Mouse (Mus musculus) thymus, postnatal 36 days (tissue): ENCODE data around the gene Gpr150.

Source experiments
- DNase-seq, 2 experiments: peaks; one replicate each; pipeline ENCODE4 v3.0.0; 2022; ENCODE audit warnings: mixed read lengths in 2 of 2

Gene Gpr150

GRCm38 (mm10) chr13:76056896-76057266 is at the start of gene Gpr150:
Gpr150 (minus strand) TSS chr13:76056996.
- DNase-seq = no peak

- DNase-seq = no peak
Measured at GRCm38 (mm10) chr13:76101989-76102388, 45.2 kb upstream of the Gpr150 start.

DNA sequence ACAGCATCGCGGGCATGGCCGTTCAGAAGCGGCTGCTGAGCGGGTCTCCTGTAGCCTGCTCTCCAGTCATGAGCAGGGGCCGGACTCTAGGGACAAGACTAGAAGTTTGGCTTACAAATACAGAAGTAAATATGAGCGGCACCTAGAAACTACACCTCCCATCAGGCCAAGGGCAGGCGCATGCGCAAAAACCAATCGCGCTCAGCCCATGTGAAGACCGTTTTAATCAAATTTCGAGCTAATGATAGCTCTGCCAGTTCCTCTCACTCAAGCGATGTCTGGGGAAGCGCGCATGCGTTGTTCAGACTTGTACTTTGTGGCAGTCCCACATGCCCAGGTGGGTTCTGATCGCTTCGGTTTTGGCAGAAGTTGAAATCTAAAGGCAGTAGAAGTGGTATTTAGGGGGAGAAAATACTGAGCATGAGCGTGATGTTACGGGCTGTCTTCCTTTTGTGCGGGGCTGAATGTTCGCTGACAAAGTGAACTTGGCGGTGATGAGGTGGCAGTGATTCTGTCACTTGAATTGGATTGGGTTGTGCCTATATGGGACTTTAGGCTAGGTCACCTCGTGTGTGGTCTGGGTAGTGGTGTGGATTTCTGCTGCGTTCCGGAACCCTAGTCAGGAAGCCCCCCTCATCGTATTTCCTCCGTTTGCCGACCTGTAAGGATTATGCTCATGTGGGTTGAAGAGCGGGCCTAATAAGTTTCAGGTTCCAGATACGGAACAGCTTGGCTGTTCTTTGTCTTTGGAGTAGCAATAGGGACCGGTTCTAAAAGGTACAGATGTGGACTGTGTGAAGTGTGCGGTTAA is 41.9 kb upstream of the Gpr150 start, which contains the start of the genes Arsk and Ttc37:
Arsk (minus strand) TSS at position 168 of the 811 bp plus-strand sequence.
Ttc37 (plus strand) TSS at position 242 of the 811 bp plus-strand sequence.
- DNase-seq = peak; percentile 89 to 92

DNA sequence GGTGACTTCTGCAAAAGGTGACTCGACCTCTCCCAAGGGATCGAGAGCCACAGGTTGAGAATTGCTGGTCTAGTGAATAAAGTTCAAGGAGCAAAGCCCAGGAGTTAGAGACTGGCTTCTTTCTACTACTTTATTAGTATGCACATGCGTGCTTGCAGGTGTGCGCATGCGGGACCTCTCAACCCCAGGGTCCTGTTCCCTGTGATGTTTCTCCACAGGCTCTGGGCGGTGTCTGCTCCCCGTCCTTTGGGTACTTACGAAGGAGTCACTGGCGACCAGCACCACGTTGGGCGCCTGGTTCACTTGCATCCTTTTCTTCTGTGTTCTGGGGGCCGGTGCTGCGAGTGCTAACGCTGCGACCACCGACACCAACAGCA is 41.3 kb upstream of the Gpr150 start:
- DNase-seq = no peak

GRCm38 (mm10) chr13:76074323-76074722 is 17.5 kb upstream of the Gpr150 start:
- DNase-seq = no peak

- DNase-seq = no peak
Measured at GRCm38 (mm10) chr13:76064363-76064945, 7.7 kb upstream of the Gpr150 start.

GRCm38 (mm10) chr13:76063548-76063947 is 6.8 kb upstream of the Gpr150 start:
- no peak for DNase-seq

DNA sequence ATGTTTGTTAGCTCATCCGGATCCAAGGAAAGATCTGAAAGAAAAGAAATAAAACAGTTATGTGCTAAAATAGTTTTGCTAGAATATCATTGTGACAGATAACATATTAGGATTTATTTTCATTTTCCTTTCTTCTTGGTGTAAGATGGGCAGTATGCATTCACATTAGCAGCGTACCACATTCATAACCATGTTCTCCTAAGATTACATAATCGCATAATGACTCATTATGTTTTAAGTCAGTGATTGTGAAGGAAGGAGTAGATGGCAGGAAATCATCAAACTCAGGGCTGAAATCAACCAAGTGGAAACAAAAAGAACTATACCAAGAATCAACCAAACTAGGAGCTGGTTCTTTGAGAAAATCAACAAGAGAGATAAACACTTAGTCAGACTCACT is 5.8 kb upstream of the Gpr150 start:
- no peak for DNase-seq

DNA sequence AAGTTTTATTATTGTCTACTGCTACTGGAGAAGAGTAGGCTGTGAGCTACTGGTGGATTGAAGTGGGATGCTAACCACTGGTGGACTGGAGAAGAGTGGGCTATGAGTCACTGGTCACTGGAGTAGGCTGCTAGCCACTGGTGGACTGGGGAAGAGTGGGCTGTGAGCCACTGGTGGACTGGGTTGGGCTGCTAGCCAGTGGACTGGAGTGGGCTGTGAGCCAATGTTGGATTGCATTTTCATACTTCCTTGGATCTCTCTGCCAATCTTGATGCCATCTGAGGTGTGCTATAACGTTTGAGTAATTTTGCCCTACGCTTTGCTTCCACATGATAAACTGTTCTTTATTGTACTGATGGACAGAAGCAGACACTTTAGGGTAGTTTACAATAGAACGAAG is 5.3 kb upstream of the Gpr150 start:
- DNase-seq = no peak

GRCm38 (mm10) chr13:76059591-76059990 is 2.8 kb upstream of the Gpr150 start:
- no peak for DNase-seq

GRCm38 (mm10) chr13:76057267-76058069 is 672 bp upstream of the Gpr150 start:
- DNase-seq = no peak

DNA sequence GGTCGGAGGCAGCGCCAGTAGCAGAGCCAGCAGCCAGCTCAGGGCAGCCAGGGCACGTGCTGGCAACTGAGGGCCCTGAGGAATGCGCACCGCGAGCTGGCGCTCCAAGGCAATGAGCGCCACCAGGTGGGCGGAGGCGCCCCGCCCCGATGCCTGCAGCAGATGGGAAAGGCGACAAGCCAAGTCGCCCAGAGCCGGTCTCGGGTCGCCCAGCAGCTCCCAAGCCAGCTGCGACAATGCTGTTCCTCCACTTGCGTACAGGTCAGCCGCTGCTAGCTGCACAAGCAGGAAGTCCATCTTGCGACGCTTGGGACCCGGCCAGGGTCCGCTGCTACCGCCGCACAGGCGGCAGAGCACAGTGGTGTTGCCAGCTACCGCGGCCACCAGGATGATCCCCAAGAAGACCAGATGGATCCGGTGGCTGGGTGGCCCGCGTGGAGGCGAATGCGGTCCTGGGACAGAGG is 503 bp downstream of the Gpr150 start:
- DNase-seq = peak; percentile 56 to 63

GRCm38 (mm10) chr13:76055391-76056232 is 1.2 kb downstream of the Gpr150 start:
- peak; percentile 4 to 12 for DNase-seq

GRCm38 (mm10) chr13:76044971-76045370 is 11.8 kb downstream of the Gpr150 start:
- DNase-seq = no peak

- DNase-seq = no peak
Measured at GRCm38 (mm10) chr13:76042455-76042854, 14.3 kb downstream of the Gpr150 start.

- DNase-seq = no peak
Measured at GRCm38 (mm10) chr13:76024588-76024987, 32.2 kb downstream of the Gpr150 start.

DNA sequence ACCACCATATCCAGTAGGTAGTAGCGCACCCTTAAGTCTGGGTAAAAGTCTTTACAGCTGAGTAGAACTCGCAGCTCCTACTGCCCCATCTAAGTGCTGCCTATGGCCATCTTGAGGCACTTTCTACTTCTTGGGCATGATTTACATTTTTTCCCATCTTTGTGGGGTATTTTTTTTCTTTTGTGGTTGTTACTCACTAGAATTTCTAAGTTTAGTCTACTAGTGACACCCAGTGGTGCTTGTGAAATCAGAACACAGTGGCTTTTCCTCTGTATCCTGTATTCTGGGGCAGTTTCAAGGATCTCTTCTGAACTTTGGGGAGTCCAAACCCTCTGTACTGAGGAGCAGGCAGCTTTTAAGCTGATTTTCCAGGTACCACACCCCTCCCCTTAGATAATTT is 35.0 kb downstream of the Gpr150 start:
- DNase-seq = no peak

DNA sequence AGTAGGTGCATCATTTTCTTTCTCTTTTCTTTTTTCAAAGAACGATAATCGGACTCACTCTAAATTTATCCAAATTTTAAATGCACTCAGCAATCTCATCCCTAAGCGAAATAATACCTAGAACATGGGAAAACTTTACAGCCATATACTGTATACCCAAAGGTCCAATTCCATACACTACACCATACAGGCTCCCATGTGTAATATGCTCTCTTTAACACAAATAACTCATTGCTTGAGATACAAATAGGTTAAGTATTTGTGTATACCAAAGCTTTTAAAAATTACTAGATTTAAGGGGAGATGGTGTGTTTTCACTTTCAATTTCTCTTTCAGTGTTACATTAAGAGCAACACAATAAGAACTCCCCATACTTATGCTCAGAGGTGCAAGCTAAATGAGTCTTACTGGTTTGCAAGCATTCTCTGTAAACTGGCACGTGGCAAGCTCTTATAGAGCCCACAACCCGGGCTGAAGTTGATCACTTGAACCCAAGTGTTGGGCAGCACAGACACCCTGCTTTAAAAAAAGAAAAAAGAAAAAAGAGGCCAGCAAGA is 37.9 kb downstream of the Gpr150 start:
- DNase-seq = no peak

DNA sequence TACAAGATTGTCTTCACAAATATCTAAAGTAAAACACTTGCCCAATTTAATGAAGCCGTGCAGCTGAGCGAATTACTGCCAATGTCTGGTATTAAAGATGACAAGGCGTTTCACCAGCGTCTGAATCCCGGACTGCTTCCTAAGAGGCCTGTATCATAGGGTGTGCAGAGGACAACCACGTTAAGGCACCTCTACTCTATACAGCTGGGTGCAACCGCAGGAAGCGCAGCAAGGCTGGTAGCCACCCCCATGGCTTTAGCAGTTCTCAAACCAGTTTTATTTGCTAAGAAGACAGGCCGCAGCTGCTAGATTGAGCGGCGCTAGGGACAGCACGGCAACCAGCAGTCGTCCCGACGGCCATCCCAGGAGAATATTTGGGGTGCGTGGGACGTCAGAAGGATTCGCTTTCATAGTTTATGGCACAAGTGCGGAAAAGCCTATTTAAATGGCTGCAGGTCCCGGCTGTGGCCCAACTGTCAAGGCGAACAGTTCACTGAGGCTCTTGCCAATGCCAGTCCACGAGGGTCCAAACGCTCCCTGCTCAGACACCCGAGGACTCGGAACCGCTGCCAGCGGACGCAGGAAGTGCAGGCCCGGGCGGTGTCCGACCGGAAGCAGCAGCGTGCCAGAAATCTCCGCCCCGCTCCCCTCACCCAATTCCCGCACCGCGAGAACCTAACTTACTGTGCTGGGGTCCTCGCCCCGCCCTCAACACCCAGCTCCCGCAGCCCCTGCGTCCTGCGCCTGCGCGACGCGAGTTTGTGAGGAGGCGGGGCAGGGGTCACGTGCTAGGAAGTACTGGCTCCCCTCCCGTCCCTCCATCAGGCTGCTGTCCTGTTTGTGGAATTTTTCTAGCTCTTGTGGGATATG is 38.6 kb downstream of the Gpr150 start, which contains the start of gene Rfesd:
Rfesd (minus strand) TSS at position 746 of the 870 bp plus-strand sequence.
- peak; percentile 98 to 99 for DNase-seq

DNA sequence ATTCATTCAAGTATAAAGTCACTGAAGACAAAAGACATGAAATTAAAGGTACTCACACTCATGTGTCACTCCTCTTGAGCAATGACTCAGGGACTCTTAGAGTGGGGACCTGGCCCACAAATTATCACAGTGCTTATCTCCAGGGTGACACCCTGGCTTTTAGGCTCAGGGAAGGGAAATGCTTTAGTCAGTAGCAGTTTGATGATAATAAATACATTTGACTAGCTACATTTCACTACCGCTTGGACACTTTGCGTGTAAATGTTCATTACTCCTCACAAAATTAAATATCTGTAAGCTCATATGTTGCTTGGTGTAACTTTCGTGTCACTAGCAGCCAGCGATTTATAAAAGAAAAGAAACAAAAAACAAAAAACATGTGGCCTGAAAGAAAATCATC is 39.3 kb downstream of the Gpr150 start:
- no peak for DNase-seq

GRCm38 (mm10) chr13:76014511-76014910 is 42.3 kb downstream of the Gpr150 start:
- no peak for DNase-seq
